Mouse (Mus musculus) right cerebral cortex, adult 2 months (tissue): ENCODE measurements around the gene Phldb3.
A peak's percentile ranks its signal among the peaks of the same experiment; 100 is the strongest.

ENCODE experiments used
- DNase-seq, 2 experiments: peaks; one replicate each; pipeline ENCODE4 v3.0.0; 2021 to 2022; ENCODE audit warnings: low spot score in 2 of 2

The Phldb3 gene

GRCm38 (mm10) chr7:24630116-24630880, 19.7 kb downstream of the Phldb3 start:
- no peak for DNase-seq

- DNase-seq = no peak
Observed at GRCm38 (mm10) chr7:24636264-24636663, 25.7 kb downstream of the Phldb3 start, which contains the start of gene Lypd3. Lypd3 (plus strand) TSS chr7:24636550.

- no peak for DNase-seq
Observed at GRCm38 (mm10) chr7:24637046-24637445, 26.5 kb downstream of the Phldb3 start.

GRCm38 (mm10) chr7:24638026-24638856, 27.7 kb downstream of the Phldb3 start:
- DNase-seq = no peak

- no peak for DNase-seq
Observed at GRCm38 (mm10) chr7:24640450-24640849, 29.9 kb downstream of the Phldb3 start.

GRCm38 (mm10) chr7:24642491-24642890, 31.9 kb downstream of the Phldb3 start:
- DNase-seq = peak in 1 of 2 experiments; percentile 40

GRCm38 (mm10) chr7:24644492-24644891, 33.9 kb downstream of the Phldb3 start:
- no peak for DNase-seq

GRCm38 (mm10) chr7:24644996-24645395, 34.4 kb downstream of the Phldb3 start:
- DNase-seq = no peak

- DNase-seq = no peak
Observed at GRCm38 (mm10) chr7:24646486-24646885, 35.9 kb downstream of the Phldb3 start.

- DNase-seq = peak; percentile 22 to 34
Observed at GRCm38 (mm10) chr7:24653681-24654080, 43.1 kb downstream of the Phldb3 start.

- no peak for DNase-seq
Observed at GRCm38 (mm10) chr7:24659737-24660357, 49.3 kb downstream of the Phldb3 start.

- no peak for DNase-seq
Observed at GRCm38 (mm10) chr7:24661118-24661904, 50.7 kb downstream of the Phldb3 start.

GRCm38 (mm10) chr7:24662575-24662974, 52.0 kb downstream of the Phldb3 start:
- DNase-seq = peak; percentile 73 to 76

- DNase-seq = no peak
Observed at GRCm38 (mm10) chr7:24664301-24664700, 53.7 kb downstream of the Phldb3 start.

GRCm38 (mm10) chr7:24664959-24665358, 54.4 kb downstream of the Phldb3 start:
- no peak for DNase-seq

GRCm38 (mm10) chr7:24671944-24672439, 61.4 kb downstream of the Phldb3 start:
- no peak for DNase-seq

- no peak for DNase-seq
Observed at GRCm38 (mm10) chr7:24676575-24676974, 66.0 kb downstream of the Phldb3 start, which contains the start of gene Tex101. Tex101 (minus strand) TSS chr7:24676675.
